Mouse (Mus musculus) bone marrow macrophage, adult 2 months (primary cell): ENCODE results near the gene Vav1. TPM values are rescaled to one million over a fixed set of nuclear protein-coding genes. Genes with fewer than 3 reads are reported as not detected.

Source experiments
- H3K27ac ChIP-seq: 2 replicates; pipeline ENCODE4 v1.5.1; 2012; ENCODE audit warnings: low read depth, low read length; ENCODE audit not compliant: insufficient read depth
- H3K4me1 ChIP-seq: 2 replicates; pipeline ENCODE4 v1.6.1; 2012; ENCODE audit warnings: low read length; ENCODE audit not compliant: control insufficient read depth, insufficient read depth
- H3K4me3 ChIP-seq: 2 replicates; pipeline ENCODE4 v1.5.1; 2012; ENCODE audit warnings: mild to moderate bottlenecking, low read length, moderate library complexity; ENCODE audit not compliant: insufficient read depth
- CTCF ChIP-seq: IDR thresholded peaks from 2 replicates; pipeline ENCODE4 v1.5.1; 2012; ENCODE audit warnings: low read depth, mild to moderate bottlenecking, low read length, moderate library complexity
- POLR2A ChIP-seq: IDR thresholded peaks from 2 replicates; pipeline ENCODE4 v1.6.1; 2012; ENCODE audit warnings: mild to moderate bottlenecking, low read depth, low read length, borderline replicate concordance
- polyA plus RNA-seq: library from polyadenylated mRNA; stranded (reverse); fragments of >200 nt; gene quantifications from 2 replicates; pipeline ENCODE4 v1.2.4, GENCODE M21; 2012; ENCODE audit not compliant: missing spikeins, insufficient read depth, insufficient read length

The Vav1 gene
- polyA plus RNA-seq, 1 experiment, result 128 TPM

GRCm38 (mm10) chr17:57278537-57278936, 363 bp upstream of the Vav1 start:
- Histone ChIP-seq H3K27ac (peak overlapping the region; percentile 8), H3K4me3 (no peak overlapping the region), H3K4me1 (peaks cover 38% of the 10 kb centered on the region)
- TF ChIP-seq POLR2A, result no peak
- TF ChIP-seq CTCF, result no peak

GRCm38 (mm10) chr17:57279591-57280224, 808 bp downstream of the Vav1 start:
- TF ChIP-seq CTCF (no peak), POLR2A (no peak)
- H3K4me3 ChIP-seq, result peak overlapping the region; percentile 82
- H3K27ac ChIP-seq, result peak overlapping the region; percentile 84
- peaks cover 47% of the 10 kb centered on the region for H3K4me1 ChIP-seq

- H3K4me1 ChIP-seq, result peaks cover 52% of the 10 kb centered on the region
- no peak for TF ChIP-seq CTCF
- no peak for TF ChIP-seq POLR2A
- H3K27ac ChIP-seq, result peak overlapping the region; percentile 84
- peak overlapping the region; percentile 82 for H3K4me3 ChIP-seq
Measured at GRCm38 (mm10) chr17:57280411-57280810, 1.5 kb downstream of the Vav1 start.

- Histone ChIP-seq H3K4me1 (peaks cover 62% of the 10 kb centered on the region), H3K27ac (peak overlapping the region; percentile 78), H3K4me3 (no peak overlapping the region)
- TF ChIP-seq POLR2A, result no peak
- no peak for TF ChIP-seq CTCF
Measured at GRCm38 (mm10) chr17:57283906-57284305, 5.0 kb downstream of the Vav1 start.

- H3K4me3 ChIP-seq, result no peak overlapping the region
- peaks cover 73% of the 10 kb centered on the region for H3K4me1 ChIP-seq
- TF ChIP-seq POLR2A, result no peak
- TF ChIP-seq CTCF, result no peak
- H3K27ac ChIP-seq, result peak overlapping the region; percentile 78
Measured at GRCm38 (mm10) chr17:57285077-57285476, 6.2 kb downstream of the Vav1 start.

GRCm38 (mm10) chr17:57286718-57287355, 7.9 kb downstream of the Vav1 start:
- peak overlapping the region; percentile 75 for H3K27ac ChIP-seq
- H3K4me1 ChIP-seq, result peaks cover 74% of the 10 kb centered on the region
- peak overlapping the region; percentile 20; the same call in 1 of the 2 replicates for H3K4me3 ChIP-seq
- no peak for TF ChIP-seq CTCF
- no peak for TF ChIP-seq POLR2A

GRCm38 (mm10) chr17:57289252-57289651, 10.4 kb downstream of the Vav1 start:
- TF ChIP-seq CTCF (no peak), POLR2A (no peak)
- Histone ChIP-seq H3K4me3 (0 out of 2 replicates have a peak overlapping the region, but pooled peaks have one; percentile 44), H3K27ac (peak overlapping the region; percentile 98), H3K4me1 (peaks cover 65% of the 10 kb centered on the region)

GRCm38 (mm10) chr17:57290001-57290670, 11.2 kb downstream of the Vav1 start:
- Histone ChIP-seq H3K4me3 (peak overlapping the region; percentile 44), H3K4me1 (peaks cover 58% of the 10 kb centered on the region), H3K27ac (peak overlapping the region; percentile 98)
- TF ChIP-seq POLR2A, result no peak
- TF ChIP-seq CTCF, result no peak

- H3K27ac ChIP-seq, result peak overlapping the region; percentile 98
- H3K4me1 ChIP-seq, result peaks cover 53% of the 10 kb centered on the region
- TF ChIP-seq CTCF, result no peak
- TF ChIP-seq POLR2A, result no peak
- peak overlapping the region; percentile 44 for H3K4me3 ChIP-seq
Measured at GRCm38 (mm10) chr17:57290671-57291055, 11.8 kb downstream of the Vav1 start.

GRCm38 (mm10) chr17:57292302-57292701, 13.4 kb downstream of the Vav1 start:
- TF ChIP-seq CTCF, result no peak
- H3K4me1 ChIP-seq, result peaks cover 43% of the 10 kb centered on the region
- H3K27ac ChIP-seq, result peak overlapping the region; percentile 98
- H3K4me3 ChIP-seq, result no peak overlapping the region
